Mouse (Mus musculus): Measurements from ENCODE around the gene Rtkn2.

- TF ChIP-seq CTCF (IDR thresholded peaks at IDR 0.05; ENCODE audit: extremely low read depth, insufficient read depth, insufficient read length, insufficient replicate concordance) (no peak), POLR2A (IDR thresholded peaks at IDR 0.05; ENCODE audit: low read depth, low read length) (no peak)
These were observed 15.3 kb upstream of the Rtkn2 start for GRCm38 (mm10) chr10:67964060-67964459.

Measured in spleen, adult 2 months (tissue).